Mouse (Mus musculus) olfactory bulb, adult 2 months (tissue): ENCODE measurements at regions not wholly inside any gene's neighbourhood (a gene's known extent, or its start where the extent isn't known, plus 50 kb on each side); places are given as distances from the start of the nearest gene placed in this dataset.
"Not testable (repeated sequence)": the region's sequence is repeated elsewhere in the genome, so short reads cannot be mapped to it uniquely, and the experiment has no call there.

Source experiments
- CTCF ChIP-seq: fragments of 200-500 bp; IDR thresholded peaks from 2 replicates; pipeline ENCODE4 v1.5.1; 2012; ENCODE audit warnings: low read depth, mild to moderate bottlenecking, low read length, moderate library complexity; ENCODE audit not compliant: insufficient read depth
- POLR2A ChIP-seq: fragments of 200-500 bp; IDR thresholded peaks from 2 replicates; pipeline ENCODE4 v1.6.1; 2012; ENCODE audit warnings: mild to moderate bottlenecking, low read depth, low read length, moderate library complexity; ENCODE audit not compliant: insufficient read depth

GRCm38 (mm10) chr16:93306140-93306539 lies 297.7 kb downstream of the Setd4 start:
- not testable (repeated sequence) for TF ChIP-seq POLR2A, CTCF
